Mouse (Mus musculus) urinary bladder, adult 18-20 months (tissue): ENCODE measurements around the gene Tkt.
A peak's percentile ranks its signal among the peaks of the same experiment; 100 is the strongest.

Source experiments
- DNase-seq, 2 experiments: peaks; one replicate each; pipeline ENCODE4 v3.0.0; 2022; ENCODE audit warnings: low spot score in 2 of 2, mixed read lengths in 2 of 2

Gene Tkt

DNA sequence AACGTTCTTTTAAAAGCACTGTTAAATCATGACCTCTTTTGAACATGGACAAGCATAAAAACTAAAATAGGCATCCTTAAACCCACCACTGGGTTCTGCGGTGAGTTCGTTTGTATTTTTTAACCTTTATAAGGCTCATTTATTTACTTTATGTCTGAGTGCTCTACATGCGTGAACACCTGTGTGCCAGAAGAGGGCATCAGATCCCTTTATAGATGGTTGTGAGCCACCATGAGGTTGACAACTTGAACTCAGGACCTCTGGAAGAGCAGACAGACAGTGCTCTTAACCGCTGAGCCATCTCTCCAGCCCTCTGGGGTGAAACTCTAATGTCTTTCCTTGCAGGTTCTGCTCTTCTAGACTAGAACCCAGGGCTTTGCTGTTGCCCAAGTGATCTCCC is 37.2 kb downstream of the Tkt start:
- no peak for DNase-seq

DNA sequence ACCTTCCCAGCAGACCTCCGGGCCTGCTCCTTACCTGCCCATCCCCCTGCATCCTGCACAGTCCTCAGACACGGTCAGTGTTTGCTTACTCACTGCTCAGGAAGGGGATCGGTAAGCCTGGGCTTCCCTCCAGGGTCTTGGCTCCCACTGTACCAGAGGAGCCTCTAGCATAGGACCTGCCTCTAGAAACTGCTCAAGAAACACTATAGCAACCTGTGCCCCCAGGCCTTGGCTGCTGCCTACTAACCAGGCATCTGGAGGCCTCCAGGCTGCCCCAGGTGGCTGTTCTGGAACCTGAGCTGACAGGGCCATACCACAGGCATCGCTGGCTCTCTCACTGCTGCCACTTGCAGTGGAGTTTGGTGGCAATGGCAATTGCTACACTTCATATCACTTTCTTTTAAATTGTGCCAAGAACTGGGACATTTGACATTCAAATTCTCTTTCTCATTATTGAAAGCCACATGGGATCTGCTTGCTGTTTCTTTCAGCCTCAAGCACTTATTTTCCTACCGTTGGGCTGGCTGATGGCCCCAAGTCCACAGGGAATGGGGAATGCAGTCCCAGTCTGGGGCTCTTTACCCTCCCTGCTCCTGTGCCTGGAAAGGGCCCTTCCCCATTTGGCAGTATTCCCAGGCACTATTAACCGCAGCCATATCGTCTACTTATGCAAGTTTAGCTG is 38.8 kb downstream of the Tkt start:
- no peak for DNase-seq

DNA sequence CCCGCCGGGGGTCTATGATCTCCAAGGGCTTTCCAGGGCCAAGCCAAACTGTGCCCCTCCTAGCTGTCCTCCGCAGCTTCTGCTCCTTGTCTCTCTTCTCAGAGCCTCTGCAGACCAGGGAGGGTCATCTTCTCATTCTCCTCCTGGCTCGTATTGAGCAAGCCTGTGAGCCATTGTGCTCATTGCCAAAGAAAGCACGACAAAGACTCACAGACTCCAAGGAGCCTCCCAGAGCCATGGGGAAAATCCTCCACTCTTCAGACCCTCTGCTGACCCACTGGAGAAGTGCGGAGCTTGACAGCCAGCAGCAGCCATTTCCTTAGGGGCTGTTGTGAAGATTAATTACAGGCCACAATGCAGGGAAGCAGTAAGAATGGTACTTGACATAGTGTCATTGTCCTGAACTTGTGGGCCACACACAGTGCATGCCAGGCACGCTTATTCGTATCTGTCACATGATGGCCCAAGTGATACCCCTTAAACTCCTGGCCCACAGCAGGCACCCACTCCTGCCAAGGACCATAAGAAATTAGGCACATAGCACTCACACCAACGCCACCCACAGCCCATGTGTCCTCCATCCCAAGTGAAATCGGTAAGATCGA is 42.0 kb downstream of the Tkt start:
- no peak for DNase-seq

DNA sequence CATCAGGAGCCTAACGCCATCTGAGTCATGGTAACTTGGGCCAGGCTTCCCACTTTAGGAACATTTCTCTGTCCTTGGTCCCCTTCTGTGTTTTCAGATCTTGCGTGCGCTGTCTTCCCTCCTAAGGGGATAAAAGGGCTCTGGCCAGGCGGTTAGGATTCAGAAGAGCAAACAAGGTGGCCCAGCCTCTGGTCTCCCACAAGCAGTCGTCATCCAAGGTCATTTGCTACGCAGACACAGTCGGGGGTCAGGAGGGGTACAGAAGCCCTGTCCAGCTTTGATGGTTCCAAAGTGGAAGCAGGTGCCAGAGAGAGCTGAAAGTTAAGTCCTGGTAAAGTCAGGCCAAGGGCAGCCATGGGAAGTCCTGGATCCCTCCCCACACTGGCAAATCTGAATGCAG is 42.8 kb downstream of the Tkt start:
- no peak for DNase-seq

DNA sequence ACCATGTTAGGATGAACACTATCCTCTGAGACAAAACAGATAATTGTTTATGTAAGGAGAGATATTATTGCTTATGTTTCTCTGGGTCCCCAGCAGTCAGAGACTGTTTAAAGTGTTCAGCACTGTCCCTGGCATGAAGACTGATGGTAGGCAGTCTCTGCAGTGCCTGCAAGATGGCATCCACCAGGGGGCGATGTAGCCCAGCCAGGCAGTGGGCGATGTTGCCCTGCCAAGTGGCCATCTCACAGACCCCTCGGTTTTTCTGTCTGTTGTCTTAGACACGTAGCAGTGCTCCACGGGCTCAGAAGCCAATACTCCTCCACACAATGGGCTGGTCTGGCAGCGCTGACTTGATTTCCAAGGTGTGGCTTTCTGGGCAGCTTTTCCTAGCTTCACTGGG is 43.3 kb downstream of the Tkt start:
- DNase-seq = peak; percentile 48 to 68

DNA sequence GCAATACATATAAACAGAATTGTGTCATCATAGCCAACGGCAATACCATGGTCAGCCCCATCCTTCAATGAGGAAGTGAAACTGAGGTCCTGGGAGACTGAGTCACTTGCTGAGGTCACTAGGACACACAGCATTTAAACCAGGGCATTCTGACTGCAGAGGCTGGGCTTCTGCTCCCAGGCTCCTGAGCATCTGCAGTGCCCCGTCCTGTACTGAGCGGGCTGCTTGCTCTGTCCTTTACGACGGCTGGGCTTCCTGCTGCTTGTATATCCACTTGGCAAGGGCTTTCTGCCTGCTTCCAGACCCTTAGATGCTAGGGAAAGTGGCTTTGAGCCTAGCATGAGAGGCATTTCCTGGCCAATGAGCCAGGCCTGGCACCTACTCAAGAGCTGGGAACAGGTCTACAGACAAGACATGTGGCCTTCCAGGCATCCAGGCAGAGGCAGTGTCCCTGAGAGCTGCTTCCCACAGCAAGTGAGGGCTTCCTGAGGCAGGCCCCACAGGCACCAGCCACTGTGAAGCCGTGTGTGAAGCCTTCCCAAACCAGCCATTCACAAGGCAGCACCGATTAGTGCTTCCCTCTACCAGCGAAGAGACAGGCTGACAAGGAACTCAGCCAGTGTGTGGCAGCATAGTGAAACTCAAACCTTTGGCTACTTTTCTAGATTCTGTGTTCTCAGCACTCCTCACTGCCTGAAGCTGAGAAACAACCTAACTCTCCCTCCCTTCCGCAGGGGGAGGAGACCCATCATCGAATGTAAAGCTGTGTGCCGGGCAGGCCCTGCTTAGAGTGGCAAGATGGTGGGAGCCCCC is 45.3 kb downstream of the Tkt start:
- peak in 1 of 2 experiments; percentile 25 for DNase-seq

DNA sequence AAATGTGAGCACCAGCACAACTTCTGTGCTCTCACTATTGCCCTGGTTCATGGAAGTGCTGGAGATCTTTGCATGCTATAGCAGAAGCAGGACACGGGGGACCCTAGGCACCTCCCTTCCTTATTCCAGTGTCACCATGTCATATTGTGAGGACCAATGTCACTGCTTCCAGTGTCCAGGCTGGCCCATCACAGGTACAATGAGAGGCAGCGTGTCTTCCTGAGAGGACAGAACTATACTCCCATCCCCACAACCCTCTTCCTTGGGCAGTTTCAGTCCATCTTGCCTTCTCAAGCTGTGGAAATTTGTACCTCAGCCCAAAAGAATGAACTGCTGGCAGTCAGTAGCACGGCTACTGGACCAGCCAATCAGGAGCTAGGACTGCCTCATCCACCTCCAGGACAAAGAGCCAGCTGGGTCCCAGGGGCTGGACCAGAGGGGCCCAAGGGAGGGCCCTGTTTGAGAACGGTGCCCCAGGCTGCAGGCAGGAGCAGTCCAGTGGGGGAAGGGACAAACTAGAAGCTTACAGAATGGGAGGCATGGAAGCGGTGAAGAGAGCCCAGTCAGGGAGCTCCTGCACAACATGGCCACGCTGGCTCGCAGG is 46.0 kb downstream of the Tkt start:
- peak in 1 of 2 experiments; percentile 30 for DNase-seq

DNA sequence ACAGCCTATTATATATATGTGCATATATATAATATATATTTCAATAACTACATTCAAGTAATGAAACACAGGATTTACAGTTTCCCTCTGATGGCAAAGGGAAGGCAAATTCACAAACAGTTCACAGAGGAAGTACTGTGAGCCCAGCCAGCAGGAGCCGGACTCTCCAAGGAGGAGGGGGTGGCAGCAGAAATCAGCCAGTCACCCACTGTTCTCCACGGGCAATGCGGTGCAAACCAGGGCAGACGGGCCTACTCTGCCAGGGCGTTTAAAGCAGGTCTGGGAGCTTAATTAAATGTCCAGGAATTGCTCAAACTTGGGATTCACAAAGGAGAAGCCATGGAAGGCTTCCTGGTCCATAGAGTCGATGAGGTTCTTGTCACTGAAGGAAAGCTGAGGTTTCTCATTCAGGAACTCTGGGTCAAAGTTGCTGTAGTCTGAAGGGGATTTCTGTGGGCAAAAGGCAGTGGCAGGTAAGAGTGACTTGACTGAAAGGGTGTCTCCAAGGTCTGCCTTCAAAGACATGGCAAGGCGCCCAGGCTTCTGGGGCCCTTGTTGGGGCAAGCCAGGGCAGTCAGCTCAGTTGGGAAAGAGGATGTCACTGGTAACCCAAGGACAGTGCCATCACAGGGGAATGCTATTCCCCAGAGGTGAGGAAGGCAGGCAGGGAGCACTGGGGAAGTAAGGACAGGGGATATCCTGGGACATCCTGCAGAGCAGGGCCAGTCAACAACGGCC is 47.6 kb downstream of the Tkt start:
- DNase-seq = no peak

DNA sequence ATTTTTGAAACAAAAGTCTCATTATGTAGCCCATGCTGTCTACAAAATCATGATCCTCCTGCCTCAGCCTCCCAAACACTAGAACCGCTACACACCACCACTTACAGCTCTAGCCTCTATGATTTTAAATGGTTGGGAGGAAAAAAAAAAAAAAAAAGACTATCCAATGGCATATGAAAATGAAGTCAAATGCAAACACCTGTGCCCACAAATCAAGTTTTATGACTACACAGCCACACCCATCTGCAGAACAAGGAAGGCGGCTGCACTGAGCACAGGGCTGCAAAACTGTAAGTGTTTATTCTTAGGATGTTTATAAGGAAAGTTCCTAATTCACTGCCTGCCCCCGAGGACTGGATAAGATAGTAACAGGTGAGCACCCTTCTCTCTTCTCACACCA is 48.2 kb downstream of the Tkt start:
- no peak for DNase-seq

DNA sequence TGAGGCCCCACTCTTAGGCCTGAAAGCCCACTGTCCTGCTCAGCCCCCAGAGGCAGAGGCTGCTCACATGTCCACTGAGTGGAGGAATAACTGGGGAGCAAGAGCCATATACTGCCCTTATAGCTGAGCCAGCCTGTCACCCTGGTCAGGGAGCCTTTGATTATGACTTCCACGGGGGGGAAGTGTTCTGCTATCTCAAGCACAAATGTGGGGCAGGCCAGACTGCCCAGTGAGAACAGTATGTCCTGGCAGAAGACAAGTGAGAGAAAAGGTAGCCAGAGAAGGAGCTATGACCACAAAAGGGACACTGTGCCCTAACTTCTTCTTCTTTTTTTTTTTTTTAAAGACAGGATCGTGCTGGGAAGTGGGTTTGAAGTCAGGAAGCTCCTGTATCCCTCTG is 49.0 kb downstream of the Tkt start:
- DNase-seq = no peak

DNA sequence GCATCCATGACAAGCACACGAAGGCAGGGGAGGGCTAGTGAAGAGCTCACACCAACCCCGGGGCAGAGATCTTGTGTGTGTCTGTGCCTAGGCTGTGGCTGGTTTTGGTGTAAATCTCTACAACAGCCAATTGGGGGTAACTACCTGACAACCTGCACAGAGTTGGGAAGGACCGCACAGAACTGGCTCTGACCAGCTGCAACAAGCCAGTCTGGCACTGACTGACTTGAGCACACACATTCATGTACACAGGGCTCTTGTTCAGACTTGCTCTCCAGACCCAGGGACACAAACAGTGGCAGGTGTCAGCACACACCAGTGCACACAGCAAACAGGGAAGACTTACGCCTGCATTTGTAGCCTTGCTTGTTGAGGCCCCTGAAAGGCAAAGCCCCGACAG is 58.7 kb downstream of the Tkt start:
- DNase-seq = no peak

DNA sequence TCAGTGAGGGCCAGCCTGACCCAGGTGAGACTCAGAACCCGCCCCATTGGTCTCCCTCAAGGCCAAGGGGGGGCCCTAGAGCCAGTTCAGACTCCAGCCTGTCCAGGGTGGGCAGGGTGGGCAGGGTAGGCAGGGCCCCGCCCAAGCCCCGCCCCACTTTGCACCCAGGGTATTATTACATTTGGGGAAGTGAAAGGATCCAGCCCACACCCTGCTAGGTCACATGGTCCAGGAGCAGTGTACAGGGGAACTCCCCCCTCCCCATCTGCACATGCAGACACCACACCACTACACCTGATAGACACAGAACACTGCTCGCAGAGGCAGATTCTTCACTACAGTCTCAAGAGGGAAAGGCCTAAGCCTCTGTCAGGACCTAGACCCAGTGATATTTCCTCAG is 59.5 kb downstream of the Tkt start:
- no peak for DNase-seq

DNA sequence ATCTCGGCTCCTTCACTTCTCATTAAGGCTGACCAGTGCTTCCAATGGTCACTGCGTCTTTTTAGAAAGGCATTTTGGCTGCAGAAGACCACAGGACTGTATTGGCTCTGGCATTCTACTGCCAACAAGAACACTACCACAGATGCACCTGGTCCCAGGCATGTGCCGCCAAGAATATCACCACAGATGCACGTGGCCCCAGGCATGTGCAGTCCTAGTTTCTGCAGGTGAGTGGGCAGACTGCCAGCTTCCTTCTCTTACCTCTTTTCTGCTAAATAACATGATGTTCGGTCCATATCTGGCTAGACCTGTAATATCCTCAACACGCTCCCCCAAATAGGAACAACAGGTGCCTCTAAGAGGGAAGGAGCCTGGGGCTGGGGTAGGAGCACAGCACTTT is 60.0 kb downstream of the Tkt start:
- no peak for DNase-seq

DNA sequence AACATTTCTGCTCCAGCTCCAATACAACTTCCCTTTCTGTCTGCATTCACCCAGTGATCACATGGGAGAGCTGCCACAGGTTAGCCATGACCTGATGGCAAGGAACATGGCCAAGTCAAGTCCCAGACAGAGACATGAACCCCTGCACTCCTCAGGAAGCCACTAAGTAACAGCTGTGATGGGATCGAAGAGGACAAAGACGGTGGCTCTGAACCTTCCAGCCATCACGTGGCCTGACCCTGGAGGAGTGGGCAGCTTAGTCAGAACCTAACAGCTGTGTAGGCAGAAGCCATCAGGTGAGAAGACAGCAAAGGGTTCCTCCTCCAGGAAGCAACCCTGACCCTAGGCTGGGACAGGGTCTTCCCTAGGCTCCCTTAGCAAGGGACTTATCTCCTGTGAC is 61.3 kb downstream of the Tkt start:
- no peak for DNase-seq

DNA sequence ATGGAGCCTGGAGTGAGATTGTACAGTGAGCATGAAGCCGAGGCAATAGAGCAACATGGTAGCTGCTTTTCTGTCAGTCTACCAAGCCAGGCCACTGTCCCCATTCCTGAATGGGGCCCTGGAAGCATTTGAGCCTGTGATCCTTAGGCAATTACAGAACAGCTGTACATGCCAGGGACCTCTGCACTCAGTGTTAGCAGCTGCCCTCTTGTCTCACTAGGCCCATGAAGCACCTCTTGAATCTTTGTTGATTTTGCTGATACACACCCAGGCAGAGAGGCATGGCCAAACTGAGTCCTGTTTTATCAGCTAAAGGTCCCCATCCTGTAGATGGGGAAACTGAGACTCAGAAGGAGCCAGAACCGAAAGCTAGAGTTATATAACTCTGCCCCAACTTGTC is 62.1 kb downstream of the Tkt start:
- no peak for DNase-seq

DNA sequence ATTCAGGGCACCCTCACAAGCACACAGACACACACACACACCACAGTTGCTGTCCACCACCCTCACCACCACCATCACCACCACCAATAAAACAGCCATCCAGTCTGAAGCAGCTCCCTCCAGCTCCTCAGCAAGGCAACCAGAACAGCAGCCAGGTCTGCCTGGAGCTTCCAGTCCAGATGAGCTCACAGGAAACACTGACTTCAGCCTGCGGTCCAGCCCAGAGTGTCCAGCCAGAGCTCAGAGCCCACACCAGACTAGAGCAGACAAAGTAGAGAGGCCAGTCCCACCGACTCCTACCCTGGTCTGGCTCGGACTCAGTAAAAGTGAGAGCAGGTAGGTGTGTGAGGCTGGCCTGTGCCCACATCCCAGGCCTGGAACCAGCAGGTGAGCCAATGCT is 62.8 kb downstream of the Tkt start:
- DNase-seq = no peak

DNA sequence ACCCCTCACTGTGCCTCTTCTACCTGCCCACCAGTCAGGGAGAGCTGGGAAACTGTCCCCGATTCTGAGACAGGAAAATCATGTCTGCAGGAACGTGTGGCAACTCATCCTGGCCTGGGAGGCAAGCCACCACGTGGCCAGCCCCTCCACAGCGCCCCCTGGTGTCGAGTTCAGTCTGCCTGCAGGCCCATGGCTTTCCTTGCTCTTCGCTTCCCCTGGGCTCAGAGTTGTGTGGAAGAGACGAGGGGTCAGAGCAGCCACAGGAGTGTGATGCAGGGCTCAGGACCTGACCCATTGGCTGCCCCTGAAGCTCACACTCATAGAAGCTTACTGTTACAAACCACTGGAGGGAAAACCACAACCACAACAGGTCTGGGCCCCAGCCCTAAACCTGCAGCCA is 64.4 kb downstream of the Tkt start:
- DNase-seq = peak; percentile 67 to 80

DNA sequence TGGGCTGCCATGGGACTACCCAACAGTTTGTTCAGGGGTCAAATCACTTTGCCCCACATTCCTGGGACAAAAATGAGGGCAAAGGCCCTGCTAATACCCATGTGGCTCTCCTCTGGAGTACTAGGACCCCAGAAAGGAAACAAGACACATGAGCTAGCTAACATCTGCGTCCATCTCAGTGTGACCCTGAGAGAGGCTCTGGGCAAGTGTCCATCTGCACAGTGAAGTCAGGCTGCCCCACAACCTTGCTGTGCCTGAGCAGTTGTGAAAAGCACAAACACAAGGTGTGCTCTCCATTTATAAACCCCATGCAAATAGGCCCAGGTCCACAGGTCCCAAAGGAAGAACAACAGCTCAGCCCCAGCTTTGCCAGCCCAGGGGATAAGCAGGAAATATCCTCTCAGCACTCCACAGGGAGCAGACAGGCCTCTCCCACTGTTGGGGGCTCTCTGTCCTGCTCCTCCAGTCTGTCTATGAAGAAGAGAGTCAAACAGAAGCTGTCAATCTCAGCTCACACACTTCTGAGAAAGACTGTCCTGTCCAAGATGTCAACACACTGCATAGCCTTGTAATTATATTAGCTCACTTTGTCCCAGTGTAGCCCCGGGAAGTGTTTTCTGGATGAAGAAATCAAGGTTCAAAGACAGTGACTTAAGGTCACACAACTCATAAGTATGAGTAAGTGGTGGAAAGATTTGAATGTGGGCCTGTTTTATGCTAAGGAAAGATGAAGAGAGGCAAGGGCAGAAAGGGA is 65.0 kb downstream of the Tkt start:
- no peak for DNase-seq

DNA sequence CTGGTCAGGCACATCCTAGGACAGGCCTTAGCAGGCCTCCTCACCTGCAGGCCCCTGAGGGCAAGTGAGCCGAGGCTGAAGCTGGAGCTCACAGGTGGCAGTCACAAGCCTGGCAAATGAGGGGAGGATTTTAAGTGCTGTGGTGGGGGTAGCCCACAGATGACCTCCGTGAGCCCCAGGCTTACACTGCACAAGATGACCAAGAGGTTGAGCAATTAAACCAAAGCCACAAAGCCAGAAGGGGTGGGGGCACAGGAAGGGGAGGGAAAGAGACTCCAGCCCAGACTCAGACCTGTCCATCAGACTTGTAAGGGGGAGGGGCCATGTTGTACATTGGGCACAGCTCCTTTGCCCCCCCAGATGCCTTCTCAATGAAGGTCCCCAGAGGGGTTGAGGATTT is 68.6 kb downstream of the Tkt start:
- DNase-seq = no peak

DNA sequence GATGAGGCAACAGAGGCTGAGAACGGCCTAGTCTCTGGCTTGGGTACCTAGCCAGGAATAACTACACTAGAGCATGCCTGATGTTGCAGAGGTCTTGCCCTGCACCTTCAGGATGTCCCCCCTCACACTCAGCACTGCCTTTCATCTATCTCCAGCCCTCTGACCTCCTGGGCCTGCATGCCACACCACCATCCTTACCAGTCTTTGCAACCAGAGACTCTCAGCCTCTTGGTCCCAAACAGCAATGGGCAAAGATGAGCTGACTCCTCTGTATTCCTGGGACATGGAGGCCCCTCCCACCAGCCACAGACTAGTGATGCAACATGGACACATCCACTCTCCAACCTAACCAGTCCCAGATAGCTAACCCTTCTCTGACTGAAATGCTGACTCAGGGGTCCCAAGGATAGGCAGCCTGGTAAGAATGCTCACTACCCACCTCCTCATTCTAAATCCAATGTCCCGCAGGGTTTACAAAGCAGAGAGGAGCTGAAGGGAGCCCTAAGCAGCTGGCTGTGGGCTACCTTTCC is 70.7 kb downstream of the Tkt start:
- no peak for DNase-seq

DNA sequence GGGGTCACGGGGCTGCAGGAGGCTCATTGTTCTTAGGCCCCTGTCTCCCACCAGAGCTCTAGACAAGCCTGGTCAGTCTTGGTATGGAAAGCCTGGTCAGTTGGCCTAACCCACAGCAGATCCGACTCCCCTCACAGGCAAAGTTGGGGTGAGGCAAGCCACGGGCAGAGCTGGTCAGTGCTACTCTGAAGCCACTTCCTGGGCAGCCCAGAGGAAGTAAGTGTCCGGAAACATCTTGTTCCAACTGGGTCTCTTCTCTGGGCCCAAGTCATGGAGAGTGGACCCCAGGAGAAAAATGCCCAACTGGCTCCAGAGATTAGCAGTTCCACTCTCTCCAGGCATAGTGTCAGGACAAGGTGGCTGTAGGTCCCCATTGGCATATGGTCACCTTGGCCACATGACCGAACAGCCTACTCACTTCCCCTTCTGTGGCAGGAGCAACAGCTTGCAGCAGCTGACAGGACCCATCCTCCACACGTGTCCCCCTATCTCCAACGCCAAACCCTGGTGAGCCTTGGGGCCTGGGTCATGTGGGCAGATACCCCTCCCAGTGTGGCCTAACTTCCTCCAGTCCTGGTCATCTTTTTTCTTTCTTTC is 71.9 kb downstream of the Tkt start:
- no peak for DNase-seq
